Mouse (Mus musculus) right cerebral cortex, postnatal 14 days (tissue): ENCODE results near the gene Kcnj15.

Experiments used
- DNase-seq: peaks from one replicate; pipeline ENCODE4 v3.0.0; 2022

Kcnj15 gene

DNA sequence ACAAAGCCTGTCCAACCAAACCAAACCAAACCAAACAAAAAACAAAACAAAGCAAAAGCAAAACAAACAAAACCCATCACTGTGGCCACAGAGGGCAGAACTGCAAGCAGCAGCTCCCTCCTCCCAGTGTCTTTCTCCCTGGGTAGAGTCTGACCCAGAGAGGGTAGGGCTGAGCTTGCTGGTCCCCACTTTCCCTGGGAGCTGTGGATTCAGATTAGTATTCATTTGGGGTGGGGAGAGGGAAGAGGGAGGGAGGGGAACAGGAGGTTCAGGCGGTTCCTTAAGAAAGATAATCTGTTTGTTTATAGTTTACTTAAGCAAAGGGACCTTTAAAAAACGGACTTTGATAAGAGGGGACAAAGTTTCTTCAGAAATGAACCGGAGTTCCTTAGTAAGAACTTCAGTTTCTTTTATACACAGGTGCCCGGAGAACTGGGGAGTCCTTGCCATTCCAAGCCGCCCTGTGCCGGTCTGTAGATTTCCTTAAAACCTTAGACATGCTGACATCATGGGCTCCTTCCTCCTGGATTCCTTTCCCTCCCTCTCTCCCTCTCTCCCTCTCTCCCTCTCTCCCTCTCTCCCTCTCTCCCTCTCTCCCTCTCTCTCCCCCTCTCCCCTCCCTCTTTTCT, at the start of gene Kcnj15:
Gene Kcnj15 (plus strand): TSS at position 293 of the 629 bp plus-strand sequence.
- DNase-seq: no peak

DNA sequence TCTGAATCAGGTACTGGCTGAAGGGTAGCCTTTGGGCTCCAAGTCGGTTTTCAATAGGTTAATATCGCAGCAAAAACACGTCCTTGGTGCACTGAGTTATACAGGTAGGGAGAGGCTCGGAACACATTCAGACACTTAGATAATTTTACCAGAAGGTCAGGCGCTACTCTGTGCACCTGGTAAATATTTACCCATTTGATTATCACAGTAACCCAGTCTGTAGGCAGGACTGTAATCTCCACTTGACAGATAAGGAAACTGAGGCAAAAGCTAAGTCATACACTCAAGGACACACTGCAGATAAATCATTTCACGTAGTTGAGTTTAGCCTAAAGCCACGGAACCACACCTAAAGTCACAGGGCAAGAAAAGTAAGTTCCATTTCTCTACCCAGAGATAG, 49.1 kb upstream of the Kcnj15 start:
- no peak for DNase-seq

DNA sequence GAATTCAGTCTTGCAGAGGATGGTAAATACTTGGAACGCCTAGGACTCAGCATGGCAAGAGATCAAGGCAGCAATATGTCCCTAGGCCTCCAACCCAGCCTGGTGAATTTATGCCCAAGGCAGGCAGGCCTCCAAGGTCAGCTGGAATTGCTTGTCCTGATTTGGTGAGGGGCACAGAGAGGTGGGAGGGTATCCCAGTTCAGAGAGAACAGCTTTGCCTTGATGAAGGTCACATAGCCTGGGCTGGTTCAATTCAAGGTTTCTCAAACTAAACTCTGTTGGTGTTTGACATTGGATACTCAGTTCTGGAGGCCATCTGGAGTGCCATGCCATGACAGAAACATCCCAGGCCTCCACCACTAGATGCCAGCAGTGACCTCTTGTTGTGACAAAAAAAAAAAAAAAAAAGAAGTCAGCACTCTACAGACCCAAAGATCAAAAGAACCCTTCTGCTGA, 48.3 kb upstream of the Kcnj15 start:
- DNase-seq: no peak

DNA sequence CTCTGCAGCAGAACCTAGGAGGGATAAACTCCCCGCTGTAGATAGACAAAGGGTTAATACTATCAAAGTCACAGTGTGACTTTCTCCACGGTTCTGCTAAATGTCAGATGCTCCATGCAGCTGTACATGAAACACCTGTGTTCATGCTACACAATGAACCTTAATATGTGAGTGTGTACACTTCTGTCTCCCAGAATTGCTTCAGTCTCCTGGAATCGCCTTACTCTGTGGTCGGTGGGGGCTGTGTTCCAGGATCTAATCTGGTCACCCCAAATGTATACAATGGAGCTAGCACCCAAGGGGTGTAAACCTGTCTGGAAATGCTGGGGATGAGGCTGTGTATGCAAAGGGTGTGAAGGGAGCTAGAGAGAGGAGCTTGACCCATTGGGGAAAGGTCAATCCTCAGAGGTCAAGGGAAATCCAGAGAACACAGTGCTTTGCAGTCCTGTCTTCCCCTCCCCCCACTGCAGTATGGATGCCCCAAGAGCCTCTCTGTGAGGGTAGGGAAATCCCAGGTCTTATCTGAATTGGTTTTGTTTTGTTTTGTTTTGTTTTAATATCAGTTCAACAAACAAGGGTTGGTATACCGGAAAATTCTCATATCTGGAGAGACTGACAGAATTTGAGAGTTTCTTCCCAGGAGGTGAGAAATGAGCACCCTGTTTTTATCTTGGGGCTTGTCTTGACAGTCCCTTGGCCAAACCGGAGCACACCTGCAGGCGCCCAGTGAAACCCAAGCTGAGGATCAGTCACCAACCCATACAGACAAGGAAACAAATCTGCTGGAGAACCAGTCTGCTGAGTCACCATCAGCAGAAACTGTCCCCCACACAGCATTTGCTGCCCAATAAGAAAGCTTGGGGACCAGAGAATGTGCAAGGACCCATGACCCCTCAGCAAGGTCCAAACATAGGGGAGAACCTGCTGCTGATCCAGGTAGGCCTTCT, 42.8 kb upstream of the Kcnj15 start:
- DNase-seq: no peak

DNA sequence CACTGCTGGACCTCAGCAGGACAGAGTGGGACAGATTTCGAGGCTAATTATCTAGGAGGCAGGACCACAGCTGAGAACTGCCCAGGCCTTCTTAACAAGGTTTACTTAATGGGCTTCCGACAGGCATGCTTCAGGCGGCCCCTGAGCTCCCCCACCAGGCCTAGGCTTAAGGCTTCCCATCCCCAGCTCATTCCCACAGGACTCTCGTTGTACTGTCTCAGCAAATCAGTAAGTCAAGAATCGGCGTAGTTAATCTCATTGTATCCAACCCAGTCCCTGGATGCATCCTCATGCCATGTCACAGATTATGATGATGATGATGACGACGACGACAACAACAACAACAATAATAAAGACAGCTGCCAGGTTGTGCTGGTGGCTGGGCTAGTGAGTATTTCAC, 41.6 kb upstream of the Kcnj15 start:
- DNase-seq: no peak

DNA sequence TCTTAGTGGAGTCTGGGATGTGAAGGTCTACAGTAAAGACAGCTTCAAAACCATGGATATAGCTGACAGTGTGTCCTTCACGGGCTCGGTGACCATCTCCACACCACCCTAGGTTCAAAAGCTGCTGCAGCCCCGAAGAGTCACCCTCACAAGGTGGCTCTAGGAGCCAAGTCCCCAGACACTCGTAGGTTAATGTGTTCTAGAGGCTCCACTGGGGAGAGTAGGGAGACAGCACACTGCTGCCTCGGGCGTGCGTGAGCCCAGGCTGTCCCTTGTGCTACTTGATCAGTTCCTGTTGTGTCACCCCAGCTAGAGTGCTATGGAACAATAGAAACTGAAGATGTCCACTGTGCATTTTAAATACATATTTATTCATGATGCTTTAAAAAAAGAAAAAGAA, 41.0 kb upstream of the Kcnj15 start:
- no peak for DNase-seq

DNA sequence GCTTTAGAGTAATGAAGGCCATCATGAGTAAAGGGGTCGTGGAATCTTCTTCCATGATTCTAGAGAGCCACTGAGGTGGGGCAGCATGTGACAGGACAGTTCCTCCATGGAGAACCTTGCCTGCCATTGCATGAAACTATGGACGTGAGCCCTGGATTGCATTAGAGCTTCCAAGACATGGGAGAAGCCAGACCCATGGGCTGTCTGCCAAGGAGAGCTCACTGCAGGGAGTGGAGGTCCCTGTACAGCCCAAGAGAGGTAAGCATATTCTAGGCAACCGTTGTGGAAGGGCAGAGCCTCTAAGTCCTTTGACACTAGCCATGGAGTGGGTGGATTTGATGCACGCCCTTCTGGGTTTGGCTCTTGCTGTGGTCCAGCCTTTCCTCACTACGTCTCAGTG, 40.5 kb upstream of the Kcnj15 start:
- DNase-seq: no peak

DNA sequence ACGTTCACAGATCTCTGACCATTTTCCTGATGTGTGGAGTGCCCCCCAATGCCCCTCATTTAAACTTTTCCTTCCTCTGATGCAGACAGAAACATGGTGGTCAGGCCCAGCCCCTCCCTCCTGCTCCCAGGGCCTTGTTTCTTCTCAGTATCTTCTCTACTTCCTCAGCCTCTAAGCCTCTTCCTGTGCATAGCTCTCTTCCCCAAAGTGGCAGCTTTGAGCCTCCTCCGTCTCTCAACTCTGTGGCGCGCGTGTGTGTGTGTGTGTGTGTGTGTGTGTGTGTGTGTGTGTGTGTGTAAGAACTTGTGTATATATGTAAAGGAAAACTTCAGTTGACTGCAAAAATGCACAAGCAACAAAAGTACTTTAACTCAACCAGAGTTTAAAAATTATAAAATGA, 38.6 kb upstream of the Kcnj15 start:
- no peak for DNase-seq

DNA sequence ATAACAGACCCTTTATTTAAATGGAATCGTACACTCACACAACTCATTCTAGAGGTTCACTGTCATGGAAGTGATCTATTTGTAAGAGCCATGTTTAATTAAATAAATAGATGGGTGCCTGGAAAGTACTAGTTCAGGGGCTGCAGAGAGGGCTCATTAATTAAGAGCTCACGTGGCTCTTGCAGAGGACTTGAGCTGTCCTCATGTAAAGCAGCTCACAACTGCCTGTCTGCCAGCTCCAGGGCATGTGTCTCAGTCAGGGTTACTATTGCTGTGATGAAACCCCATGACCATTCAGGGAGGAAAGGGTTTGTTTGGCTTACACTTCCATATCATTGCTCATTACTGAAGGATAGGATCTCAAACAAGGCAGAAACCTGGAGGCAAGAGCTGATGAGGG, 37.9 kb upstream of the Kcnj15 start:
- DNase-seq: no peak

DNA sequence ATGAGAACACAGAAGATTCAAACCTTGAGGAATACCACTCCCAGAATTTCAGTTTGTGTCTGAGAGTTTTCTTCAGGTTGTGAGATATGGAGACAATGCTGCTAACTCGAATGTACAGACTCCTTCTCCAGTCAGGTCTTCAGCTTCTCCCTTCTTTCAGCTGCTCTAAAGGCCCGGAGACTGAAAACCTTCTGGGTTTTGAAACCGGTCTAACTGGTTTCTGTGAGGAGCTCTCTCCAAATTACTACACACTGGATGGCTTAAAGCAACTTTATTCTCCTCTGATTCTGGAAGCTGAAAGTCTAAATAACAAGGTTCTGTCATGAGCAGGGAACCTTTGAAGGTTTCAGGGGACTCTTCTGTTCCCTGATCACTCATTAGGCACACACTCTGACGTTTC, 36.3 kb upstream of the Kcnj15 start:
- no peak for DNase-seq

DNA sequence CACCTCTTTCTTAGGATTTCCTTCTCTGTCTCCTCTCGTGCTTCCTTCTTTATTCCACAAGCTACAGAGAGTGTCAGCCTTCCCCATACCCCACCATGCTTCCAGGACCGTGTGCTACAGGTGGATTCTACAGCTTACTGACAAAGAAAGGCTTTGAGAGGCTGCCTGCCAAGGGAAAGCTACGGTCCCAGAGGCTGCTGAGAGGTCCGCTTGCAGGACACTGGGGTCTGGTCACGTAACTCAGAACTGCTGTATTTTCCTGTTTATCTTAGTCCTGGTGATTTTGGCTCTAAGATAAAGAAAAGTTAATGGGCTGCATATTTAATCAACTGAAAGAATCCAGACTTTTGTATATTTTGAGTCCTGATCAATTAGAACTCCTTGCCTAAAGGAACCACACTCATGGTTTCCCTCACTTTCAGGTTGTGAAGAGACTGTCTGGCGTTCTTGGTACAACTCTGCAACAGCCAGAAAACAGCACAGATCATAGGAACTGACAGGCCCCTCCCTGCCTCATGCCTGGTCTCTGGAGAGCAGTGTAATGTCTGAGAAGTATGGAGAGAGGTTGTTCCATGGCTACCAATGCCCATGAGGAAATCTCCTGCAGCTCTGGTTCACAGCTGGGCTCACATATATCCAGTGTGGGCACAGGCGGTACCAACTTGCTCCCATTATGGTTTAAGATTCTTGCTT, 35.2 kb upstream of the Kcnj15 start:
- DNase-seq: no peak

DNA sequence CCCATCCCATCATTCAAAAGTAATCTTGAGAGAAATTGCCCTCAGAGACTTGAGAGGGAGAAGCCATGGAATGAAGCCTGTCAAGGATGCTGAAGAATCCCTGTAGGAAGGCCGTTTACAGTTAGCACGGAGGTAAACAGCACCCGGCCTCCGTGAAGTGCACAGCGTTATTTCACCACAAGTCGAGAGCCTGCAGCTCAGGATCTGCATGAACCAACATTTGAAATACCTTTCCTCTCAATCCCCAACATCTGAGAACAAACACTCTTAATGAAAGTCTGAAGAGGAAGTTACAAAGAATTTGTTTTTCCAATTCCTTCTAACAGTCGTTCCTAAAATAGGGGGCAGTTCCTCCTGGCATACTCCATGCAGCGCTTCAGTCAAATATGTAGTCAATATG, 33.9 kb upstream of the Kcnj15 start:
- DNase-seq: no peak

DNA sequence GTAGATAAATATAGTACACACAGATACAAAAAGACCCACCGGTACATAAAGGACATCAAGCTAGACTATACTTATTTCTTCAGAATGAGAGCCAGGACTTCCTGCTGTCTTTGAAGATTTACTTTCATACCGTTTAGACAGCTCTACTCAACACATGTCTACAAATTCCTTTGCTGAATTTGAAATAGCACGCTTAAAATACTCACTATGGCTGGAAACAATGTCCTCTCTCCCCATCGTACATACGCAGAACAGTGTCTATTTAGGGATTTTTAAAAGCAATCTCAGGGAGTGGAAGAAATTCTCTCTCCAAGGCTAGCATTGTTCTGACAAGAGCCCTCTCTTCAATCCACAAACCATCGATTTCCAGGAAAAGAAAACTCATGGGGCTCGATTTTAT, 32.1 kb upstream of the Kcnj15 start:
- no peak for DNase-seq

DNA sequence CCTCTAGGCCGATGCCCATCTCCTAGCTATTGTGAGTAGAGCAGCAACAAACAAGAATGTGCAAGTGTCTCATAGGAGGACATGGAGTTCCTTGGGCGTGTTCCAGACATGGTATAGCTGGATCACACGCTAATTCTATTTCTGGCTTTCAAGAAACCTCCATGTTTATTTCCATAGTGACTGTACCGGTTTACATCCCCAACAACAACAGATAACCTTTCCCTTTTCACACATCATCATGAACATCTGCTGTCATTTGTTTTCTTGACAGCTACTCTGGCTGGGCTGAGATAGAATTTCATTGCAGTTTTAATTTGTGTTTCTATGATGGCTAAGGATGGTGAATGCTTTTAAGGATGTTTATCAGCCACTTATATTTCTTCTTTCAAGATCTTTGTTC, 25.6 kb upstream of the Kcnj15 start:
- DNase-seq: no peak

DNA sequence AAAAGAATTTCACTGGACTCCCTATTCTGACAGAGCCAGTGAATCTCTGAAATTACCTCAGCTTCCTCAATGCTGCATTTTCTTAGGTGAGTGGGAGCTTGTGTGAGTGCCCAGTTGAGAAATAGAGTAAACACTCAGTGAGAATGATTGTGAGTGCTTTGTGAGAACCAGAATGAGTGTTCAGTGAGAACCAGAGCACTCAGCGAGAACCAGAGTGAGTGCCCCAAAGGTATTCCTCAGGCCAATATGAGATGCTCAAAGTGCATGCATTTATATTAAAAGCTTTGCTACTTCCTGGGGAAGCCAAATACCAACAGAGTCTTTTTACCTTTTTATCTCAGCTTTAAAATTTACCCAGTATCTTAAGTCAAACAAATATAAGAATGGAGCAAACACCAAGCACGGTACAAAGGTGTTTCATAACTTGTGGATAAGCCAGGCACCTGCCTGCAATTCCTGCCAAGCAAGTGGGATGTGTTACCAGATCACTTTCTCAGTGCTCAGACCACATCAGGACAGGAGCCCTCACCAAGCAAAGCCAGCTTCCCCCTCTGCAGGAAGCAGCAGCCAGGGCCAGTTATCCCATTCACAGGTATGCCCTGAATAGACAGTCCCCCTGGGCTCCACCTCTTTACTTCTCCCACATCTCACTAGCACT, 22.3 kb upstream of the Kcnj15 start:
- no peak for DNase-seq

DNA sequence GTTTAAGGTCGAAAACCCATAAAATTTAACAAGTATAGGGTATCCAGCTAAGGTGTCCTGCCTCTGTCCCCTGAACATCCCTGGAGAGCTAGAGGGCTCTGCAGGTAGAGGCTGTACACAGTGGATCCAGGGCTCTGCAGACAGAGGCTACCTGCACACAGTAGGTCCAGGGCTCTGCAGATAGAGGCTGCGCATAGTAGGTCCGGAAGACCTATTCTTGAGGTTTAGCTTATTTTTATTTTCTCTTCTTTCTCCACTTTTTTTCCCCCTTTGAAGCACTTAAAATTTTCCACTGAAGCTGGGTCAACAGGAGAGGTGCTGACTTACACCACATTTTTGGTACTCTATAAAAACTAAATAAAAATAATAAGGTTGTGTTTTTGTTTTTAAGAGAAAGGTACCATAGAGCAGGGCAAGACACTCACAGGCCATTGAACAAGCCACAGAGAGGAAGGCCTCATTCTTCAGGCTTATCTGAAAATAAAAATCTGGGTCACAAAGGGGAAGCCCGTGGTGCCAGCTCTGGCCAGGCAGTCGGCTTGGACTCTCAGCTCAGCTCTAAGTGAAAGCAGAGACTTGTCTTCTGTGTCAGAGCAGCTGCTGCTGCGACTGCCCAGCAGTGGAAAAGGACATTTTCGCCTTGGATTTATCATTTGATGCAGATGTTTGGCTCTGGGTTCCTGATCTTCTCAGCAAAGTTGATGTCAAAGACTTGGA, 18.0 kb upstream of the Kcnj15 start:
- DNase-seq: no peak

DNA sequence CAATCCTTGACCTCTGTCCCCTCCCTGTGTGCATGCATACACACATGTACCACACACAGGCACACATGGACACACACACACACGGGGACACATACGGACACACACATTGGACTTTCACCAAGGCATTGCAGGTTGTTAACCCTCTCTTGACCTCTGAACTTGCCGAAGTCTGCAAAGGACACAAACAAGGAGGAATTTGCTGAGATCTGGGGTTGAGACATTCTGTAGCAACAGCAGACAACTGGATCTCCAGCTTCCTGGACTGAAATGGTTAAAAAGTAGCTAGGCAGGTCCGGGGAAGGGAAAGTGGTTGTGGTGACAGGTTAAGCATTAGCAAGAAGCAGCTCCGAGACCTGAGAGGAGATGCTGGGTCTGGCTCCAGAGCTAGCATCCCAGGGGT, 16.7 kb upstream of the Kcnj15 start:
- no peak for DNase-seq

DNA sequence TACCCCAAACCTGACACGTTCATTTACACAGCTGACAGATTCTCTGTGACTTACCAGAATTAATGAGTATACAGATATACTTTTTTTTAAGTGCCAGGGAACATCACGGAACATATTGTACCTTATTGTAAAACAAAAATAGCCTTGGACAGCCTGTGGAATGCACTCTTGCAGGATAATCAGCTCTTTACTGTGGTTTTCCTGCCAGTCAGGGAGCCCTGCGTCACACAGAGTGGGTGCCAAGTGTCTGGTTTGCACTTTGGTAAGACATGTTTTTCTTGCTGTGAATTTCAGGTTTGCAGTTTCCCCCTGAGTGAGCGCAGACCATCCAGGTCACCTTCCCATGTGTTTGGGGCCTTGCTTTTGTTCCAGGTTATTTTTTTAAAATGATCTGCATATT, 15.8 kb upstream of the Kcnj15 start:
- no peak for DNase-seq

DNA sequence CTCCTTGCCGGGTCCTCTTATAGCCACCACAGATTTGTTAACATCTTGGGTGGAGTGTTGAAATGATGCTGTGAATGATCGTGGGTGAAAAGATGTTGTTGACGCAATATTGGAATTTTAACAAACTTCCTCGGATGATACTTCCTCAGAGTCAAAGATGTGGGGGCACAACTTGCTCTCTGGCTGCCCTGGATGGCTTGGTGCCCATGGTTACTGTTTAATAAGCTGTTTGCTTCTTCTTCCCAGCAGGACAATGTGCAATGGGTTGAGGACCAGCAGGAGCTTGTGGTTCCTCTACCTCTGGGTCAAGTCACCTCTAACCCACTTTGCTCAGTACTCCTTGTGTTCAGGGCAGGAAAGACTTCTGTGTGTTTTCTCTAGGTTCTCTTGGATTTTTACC, 15.2 kb upstream of the Kcnj15 start:
- DNase-seq: no peak

DNA sequence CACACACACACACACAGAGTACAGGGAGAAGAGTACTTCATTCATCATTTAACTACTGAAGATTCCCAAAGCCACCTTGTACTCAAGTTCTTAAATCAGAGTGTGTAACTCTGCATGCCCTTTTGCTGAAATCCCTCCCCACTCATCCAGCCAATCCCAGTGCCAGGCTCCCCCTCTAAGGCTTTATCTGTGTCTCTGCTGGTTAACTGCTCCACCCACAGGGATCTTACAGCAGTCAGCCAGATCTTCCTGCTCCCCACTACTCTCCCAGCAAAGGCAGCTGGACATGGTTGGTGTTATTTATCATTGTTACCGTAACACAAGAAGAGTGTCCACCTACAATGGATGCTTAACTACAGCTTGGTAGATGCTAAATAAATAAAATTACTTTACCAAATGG, 14.0 kb upstream of the Kcnj15 start:
- DNase-seq: no peak

DNA sequence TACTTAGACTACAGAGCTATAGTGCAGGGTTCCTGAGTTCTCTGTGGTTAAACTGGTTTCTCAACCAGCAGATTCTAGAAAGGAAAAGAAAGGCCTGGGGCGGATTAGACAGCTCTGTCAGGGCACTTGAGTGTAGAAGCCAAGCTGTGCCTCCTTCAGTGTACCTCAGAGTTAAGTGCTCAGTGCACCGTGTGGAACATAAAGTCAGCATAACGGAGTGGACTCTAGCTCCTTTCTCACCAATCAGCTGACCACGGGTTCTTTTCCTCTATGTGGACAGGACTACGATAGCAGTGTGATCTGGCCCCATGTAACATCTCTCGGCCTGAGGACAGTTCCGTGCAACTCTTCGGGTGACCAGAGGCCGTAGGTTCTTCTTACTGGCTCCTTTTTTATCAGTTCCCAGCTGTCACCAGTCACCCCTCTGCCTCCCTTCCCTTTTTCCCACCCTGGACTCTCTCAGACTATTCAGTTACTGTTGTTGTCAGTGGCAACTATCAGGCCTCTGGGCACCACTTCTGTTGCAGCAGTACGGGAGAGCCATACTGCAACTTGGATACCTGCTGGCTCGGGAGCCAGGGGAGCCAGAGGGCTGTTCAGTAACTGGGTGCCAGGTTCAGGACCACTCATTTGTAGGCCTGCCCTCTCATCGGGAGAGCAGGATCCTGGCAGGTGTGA, 12.6 kb upstream of the Kcnj15 start:
- no peak for DNase-seq

DNA sequence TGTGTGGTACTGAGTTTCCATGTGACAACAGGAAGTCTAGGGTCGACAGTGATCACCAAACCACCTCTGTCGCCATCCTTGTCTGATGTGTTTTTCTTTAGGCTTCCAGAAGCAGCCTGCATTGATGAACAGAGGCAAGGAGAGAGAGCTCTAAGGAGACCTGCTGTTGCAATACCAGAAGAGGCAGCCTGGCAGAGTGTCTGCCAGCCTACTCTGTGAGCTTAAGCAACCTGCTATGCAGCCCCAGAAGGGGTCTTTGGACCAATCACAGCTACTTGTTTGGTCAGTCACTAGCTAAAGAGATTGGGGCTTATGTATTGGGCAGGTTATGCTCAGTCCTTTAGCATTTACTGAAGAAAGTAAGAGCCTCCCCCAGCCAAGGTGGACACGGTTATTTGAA, 11.9 kb upstream of the Kcnj15 start:
- no peak for DNase-seq
